25 mouse cellular contexts compared by ENCODE assay signal in genomic region chr15:61322243-61322642, GRCm38 (mm10).
DNase-seq lines count a peak whose midpoint lies in the region; ATAC-seq and TF ChIP-seq lines count a peak whose summit lies in the region.
"Had no signal": no experiment of that assay in that cellular context is flagged by ENCODE, and none has a peak within 500 bp of the region (broad histone marks: within the 10 kb centered on the region; RNA-seq: fewer than 3 reads in every experiment).

No protein-coding gene starts in this region.

- no peaks in the 10 kb centered on the region for H3K79me3 ChIP-seq in C2C12 (ENCODE audit: low read depth)

- H3K4me3 ChIP-seq in C2C12 (ENCODE audit: insufficient read depth, poor library complexity, severe bottlenecking) (no peak overlapping the region), myocyte (no peak overlapping the region)
- H3K4me3 ChIP-seq in midbrain, embryonic 13.5 days (replicated peaks), result no peak overlapping the region

- H3K27me3 ChIP-seq in C2C12 (ENCODE audit: control insufficient read depth, insufficient read depth, insufficient read length) (no peaks in the 10 kb centered on the region), myocyte (ENCODE audit: control insufficient read depth, insufficient read depth, insufficient read length) (no peaks in the 10 kb centered on the region)
- H3K27me3 ChIP-seq in midbrain, embryonic 13.5 days, result no peaks in the 10 kb centered on the region
- H3K27me3 ChIP-seq: CH12.LX, Patski had no signal

- no peak for TF ChIP-seq CTCF in C2C12 (IDR thresholded peaks at IDR 0.05; ENCODE audit: control insufficient read depth, insufficient read depth, insufficient read length)

- TF ChIP-seq POLR2A in myocyte (IDR thresholded peaks at IDR 0.05; ENCODE audit: insufficient read length, low read depth), result no peak

- no peaks in the 10 kb centered on the region for H3K9me3 ChIP-seq in midbrain, embryonic 13.5 days
- H3K9me3 ChIP-seq: G1E had no signal

- no peaks in the 10 kb centered on the region for H3K4me1 ChIP-seq in midbrain, embryonic 13.5 days (replicated peaks)

- no peak overlapping the region for H3K4me2 ChIP-seq in myocyte (ENCODE audit: low read depth)
- no peak overlapping the region for H3K4me2 ChIP-seq in midbrain, embryonic 13.5 days (replicated peaks)

- H3K36me3 ChIP-seq in C2C12 (ENCODE audit: control insufficient read depth, insufficient read depth) (no peaks in the 10 kb centered on the region), myocyte (ENCODE audit: control insufficient read depth, insufficient read depth) (no peaks in the 10 kb centered on the region)
- no peaks in the 10 kb centered on the region for H3K36me3 ChIP-seq in midbrain, embryonic 13.5 days
- H3K36me3 ChIP-seq: G1E had no signal

- no peak overlapping the region for H3K27ac ChIP-seq in midbrain, embryonic 13.5 days

- WGBS in midbrain, embryonic 13.5 days, result 94% methylated on average over 7 of the region's 7 CpGs

- no peak overlapping the region for H3K9ac ChIP-seq in midbrain, embryonic 13.5 days (replicated peaks)

- peak; percentile 60 for DNase-seq in 3T3-L1 (ENCODE audit: low read depth, low spot score)
- DNase-seq in 416B (ENCODE audit: low read depth), result peak; percentile 79
- DNase-seq in kidney, postnatal 14 days, result no peak
- no peak for DNase-seq in adrenal gland, postnatal 14 days
- DNase-seq in layer of hippocampus, adult 9-10 months (ENCODE audit: low spot score), result no peak
- DNase-seq: adrenal gland, adult 2 months; adrenal gland, adult 8-10 months; adrenal gland, postnatal 10 days; adrenal gland, postnatal 25 days; adrenal gland, postnatal 36 days; B cell, adult 2 months; cerebellum, adult 11 months; cerebellum, adult 11-12 months; cerebellum, adult 18-20 months; cerebellum, adult 2 months; cerebellum, adult 8-10 months; cerebellum, adult 9-10 months had no signal

- H3K79me2 ChIP-seq in C2C12 (ENCODE audit: control insufficient read depth, insufficient read depth) (no peaks in the 10 kb centered on the region), myocyte (ENCODE audit: control insufficient read depth, insufficient read depth) (no peaks in the 10 kb centered on the region)

- no peak for ATAC-seq in midbrain, embryonic 13.5 days
- ATAC-seq: activated CD4-positive, CD25-positive, alpha-beta regulatory T cell, adult 4 months; CD4-positive, CD25-positive, alpha-beta regulatory T cell, adult 4 months; Patski had no signal

- H3ac ChIP-seq in C2C12 (ENCODE audit: control insufficient read depth, insufficient read length, low read depth) (no peak overlapping the region), myocyte (ENCODE audit: control insufficient read depth, insufficient read length) (no peak overlapping the region)

TF ChIP-seq in C2C12, 6 proteins besides CTCF, POLR2A, EP300 and RAD21:
- no peak for TF ChIP-seq FOSL1 (IDR thresholded peaks at IDR 0.05; ENCODE audit: insufficient read depth, low read length, poor library complexity, severe bottlenecking)
- TF ChIP-seq USF1 (IDR thresholded peaks at IDR 0.05; ENCODE audit: low read depth), result peak; percentile 93
- TF ChIP-seq CEBPB (IDR thresholded peaks at IDR 0.05; ENCODE audit: low read depth), result no peak

TF ChIP-seq in myocyte, 11 proteins besides CTCF, POLR2A, EP300 and RAD21:
- TF ChIP-seq MAX (IDR thresholded peaks at IDR 0.05; ENCODE audit: low read depth) (no peak), USF1 (IDR thresholded peaks at IDR 0.05; ENCODE audit: low read depth) (peak; percentile 88)

Comparison
In these comparisons a context has a peak if more than half of its experiments do, and no peak if none do; other contexts are left out.
1. DNase-seq: peak in 3T3-L1 (single experiment) and 416B (single experiment); none in kidney, postnatal 14 days (single experiment), adrenal gland, postnatal 14 days (single experiment) and layer of hippocampus, adult 9-10 months (single experiment).